Mouse (Mus musculus) heart, embryonic 11.5 days (tissue): Measurements from ENCODE around the gene Col6a1. TPM values are rescaled to one million over a fixed set of nuclear protein-coding genes. Genes with fewer than 3 reads are reported as not detected.
A peak's percentile ranks its signal among the peaks of the same experiment; 100 is the strongest.

Source experiments
- ATAC-seq: fragments of 200-750 bp; cut with Nextera tagmentation; replicated peaks from 2 replicates; pipeline ENCODE4 v1.8.0; 2017; ENCODE audit warnings: moderate library complexity; ENCODE audit not compliant: insufficient number of reproducible peaks, low FRiP score, low TSS enrichment
- H3K27ac ChIP-seq: fragments of 300-500 bp; sonication (generic); 2 replicates; pipeline ENCODE4 v1.5.1; 2014; ENCODE audit warnings: mild to moderate bottlenecking, low read depth, low read length
- H3K27me3 ChIP-seq: fragments of 300-500 bp; sonication (generic); 2 replicates; pipeline ENCODE4 v1.6.1; 2014; ENCODE audit warnings: mild to moderate bottlenecking, low read length, mixed read lengths; ENCODE audit not compliant: control insufficient read depth, insufficient read depth
- H3K36me3 ChIP-seq: fragments of 300-500 bp; sonication (generic); 2 replicates; pipeline ENCODE4 v1.6.1; 2014; ENCODE audit warnings: mild to moderate bottlenecking, low read length, moderate library complexity, mixed read lengths; ENCODE audit not compliant: control insufficient read depth, insufficient read depth
- H3K4me1 ChIP-seq: fragments of 300-500 bp; sonication (generic); 2 replicates; pipeline ENCODE4 v1.6.1; 2014; ENCODE audit warnings: low read length; ENCODE audit not compliant: control insufficient read depth, insufficient read depth
- H3K4me2 ChIP-seq: fragments of 300-500 bp; sonication (generic); 2 replicates; pipeline ENCODE4 v1.6.1; 2014; ENCODE audit warnings: mild to moderate bottlenecking, moderate library complexity
- H3K4me3 ChIP-seq: fragments of 300-500 bp; sonication (generic); 2 replicates; pipeline ENCODE4 v1.5.1; 2014; ENCODE audit warnings: low read depth, low read length
- H3K9ac ChIP-seq: fragments of 300-500 bp; sonication (generic); 2 replicates; pipeline ENCODE4 v1.6.1; 2014; ENCODE audit warnings: mild to moderate bottlenecking, low read depth, low read length, moderate library complexity
- H3K9me3 ChIP-seq: fragments of 300-500 bp; sonication (generic); replicated peaks from 2 replicates; pipeline ENCODE4 v1.6.1; 2016; ENCODE audit warnings: low read length; ENCODE audit not compliant: control insufficient read depth
- WGBS: fragments of 180-500 bp; shearing (Covaris S2); extraction: QIAGEN DNeasy Blood & Tissue Kit; methylation state at CpG from one replicate; pipeline ENCODE4 v1.1.7; 2014; ENCODE audit not compliant: insufficient replicate concordance; 5-methylcytosine and 5-hydroxymethylcytosine counted together
- polyA plus RNA-seq: library from polyadenylated mRNA; unstranded; fragments of >200 nt; fragmentation: Nextera tagmentation; extraction: Ambion mirVana; gene quantifications from 2 replicates; pipeline ENCODE4 v1.2.1, GENCODE M21; 2014

Col6a1 gene
- polyA plus RNA-seq, 1 experiment from 2014 or later = 16.3 TPM

- Histone ChIP-seq H3K27ac (0 out of 2 replicates have a peak overlapping the region, but pooled peaks have one; percentile 83), H3K4me2 (no peak overlapping the region), H3K27me3 (no peaks in the 10 kb centered on the region), H3K4me3 (no peak overlapping the region), H3K4me1 (peaks cover 23% of the 10 kb centered on the region), H3K36me3 (no peaks in the 10 kb centered on the region), H3K9ac (no peak overlapping the region), H3K9me3 (no peaks in the 10 kb centered on the region)
- WGBS = 64% methylated on average over 20 of the region's 20 CpGs
- ATAC-seq = no peak
Measured at GRCm38 (mm10) chr10:76731621-76732239, 5.8 kb upstream of the Col6a1 start.

DNA sequence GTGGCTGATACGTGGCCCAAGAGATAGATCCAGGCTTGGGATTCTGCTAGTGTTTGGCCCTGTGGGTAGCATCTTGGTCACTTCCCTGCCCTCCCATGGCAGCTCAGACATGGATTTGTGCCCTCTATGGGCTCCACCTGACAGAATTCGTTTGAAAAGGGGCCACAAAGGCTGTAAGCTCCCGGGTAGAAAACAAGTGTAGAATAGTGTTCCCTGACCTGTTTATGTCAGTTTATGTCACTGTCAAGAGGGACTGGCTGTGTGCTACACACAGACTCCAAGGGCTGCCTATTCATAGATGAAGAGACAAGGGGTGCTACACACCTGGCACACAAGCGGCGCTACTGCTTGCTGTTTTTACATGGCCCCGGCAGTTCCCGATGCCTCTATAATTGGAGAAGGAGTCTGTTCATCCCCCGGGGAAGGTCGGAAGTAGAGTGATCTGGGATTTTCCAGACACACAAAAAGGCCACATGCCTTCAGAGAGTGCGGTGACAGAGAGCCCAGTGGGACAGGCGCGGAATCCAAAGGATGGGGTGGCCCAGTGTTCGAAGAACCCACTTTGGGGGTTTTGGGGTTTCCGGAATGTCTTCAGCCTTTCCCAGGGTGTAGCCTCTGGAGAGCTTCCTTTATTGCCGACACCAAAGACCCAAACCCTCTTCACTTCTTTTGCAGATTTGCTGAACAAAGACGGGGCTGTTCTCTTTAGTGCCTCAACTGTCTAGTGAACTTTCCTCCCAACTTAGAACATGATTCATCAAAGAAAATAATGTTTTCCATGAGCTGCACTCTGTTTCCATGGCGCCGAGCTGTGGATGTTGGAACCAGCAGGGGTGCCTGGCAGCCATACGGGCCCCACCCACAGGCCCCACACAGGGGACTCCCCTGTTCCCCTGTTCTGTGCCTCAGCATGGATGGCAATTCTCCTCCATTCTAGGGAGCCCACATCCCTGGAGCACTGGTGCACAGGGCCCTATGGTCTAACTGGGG is 4.0 kb upstream of the Col6a1 start:
- Histone ChIP-seq H3K4me2 (no peak overlapping the region), H3K36me3 (no peaks in the 10 kb centered on the region), H3K4me3 (no peak overlapping the region), H3K27ac (no peak overlapping the region), H3K4me1 (peaks cover 27% of the 10 kb centered on the region), H3K27me3 (no peaks in the 10 kb centered on the region), H3K9me3 (no peaks in the 10 kb centered on the region), H3K9ac (no peak overlapping the region)
- ATAC-seq = no peak
- WGBS = 76% methylated on average over 19 of the region's 19 CpGs

- H3K4me1 ChIP-seq = peaks cover 23% of the 10 kb centered on the region
- ATAC-seq = no peak
- H3K4me3 ChIP-seq = no peak overlapping the region
- H3K9me3 ChIP-seq = no peaks in the 10 kb centered on the region
- no peaks in the 10 kb centered on the region for H3K27me3 ChIP-seq
- no peaks in the 10 kb centered on the region for H3K36me3 ChIP-seq
- H3K27ac ChIP-seq = no peak overlapping the region
- H3K4me2 ChIP-seq = peak overlapping the region; percentile 17
- WGBS = 19% methylated on average over 11 of the region's 11 CpGs
- peak overlapping the region; percentile 16; the same call in 1 of the 2 replicates for H3K9ac ChIP-seq
Measured at GRCm38 (mm10) chr10:76728369-76728768, 2.4 kb upstream of the Col6a1 start.

- Histone ChIP-seq H3K9me3 (no peaks in the 10 kb centered on the region), H3K9ac (no peak overlapping the region), H3K27me3 (no peaks in the 10 kb centered on the region), H3K27ac (no peak overlapping the region), H3K4me3 (no peak overlapping the region), H3K4me1 (peaks cover 13% of the 10 kb centered on the region; the same call in 1 of the 2 replicates), H3K4me2 (no peak overlapping the region), H3K36me3 (no peaks in the 10 kb centered on the region)
- no peak for ATAC-seq
- WGBS = 81% methylated on average over 7 of the region's 7 CpGs
Measured at GRCm38 (mm10) chr10:76727301-76727700, 1.3 kb upstream of the Col6a1 start.

DNA sequence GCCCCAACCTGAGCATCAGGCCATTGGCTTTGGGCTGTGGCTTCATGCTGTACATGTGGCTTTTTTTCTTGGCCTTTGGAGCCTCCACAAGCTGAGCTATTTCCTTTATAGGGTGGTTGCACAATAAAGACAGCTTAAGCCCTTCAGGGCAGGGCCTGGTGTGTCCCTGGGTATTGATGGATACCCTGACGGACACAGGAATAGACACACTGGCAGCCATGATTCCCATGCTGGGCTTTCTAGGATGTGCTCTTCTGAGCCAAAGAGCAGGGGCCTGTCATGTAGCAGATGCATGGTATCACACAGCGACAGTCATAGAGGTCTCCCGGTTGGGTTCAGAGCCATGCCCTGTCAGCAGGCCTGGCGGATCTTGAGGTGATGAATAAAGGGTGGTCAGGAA is 898 bp upstream of the Col6a1 start:
- H3K4me3 ChIP-seq = no peak overlapping the region
- WGBS = 87% methylated on average over 4 of the region's 4 CpGs
- no peaks in the 10 kb centered on the region for H3K27me3 ChIP-seq
- no peak for ATAC-seq
- no peak overlapping the region for H3K27ac ChIP-seq
- no peaks in the 10 kb centered on the region for H3K9me3 ChIP-seq
- no peaks in the 10 kb centered on the region for H3K36me3 ChIP-seq
- peaks cover 13% of the 10 kb centered on the region; the same call in 1 of the 2 replicates for H3K4me1 ChIP-seq
- H3K9ac ChIP-seq = no peak overlapping the region
- no peak overlapping the region for H3K4me2 ChIP-seq

DNA sequence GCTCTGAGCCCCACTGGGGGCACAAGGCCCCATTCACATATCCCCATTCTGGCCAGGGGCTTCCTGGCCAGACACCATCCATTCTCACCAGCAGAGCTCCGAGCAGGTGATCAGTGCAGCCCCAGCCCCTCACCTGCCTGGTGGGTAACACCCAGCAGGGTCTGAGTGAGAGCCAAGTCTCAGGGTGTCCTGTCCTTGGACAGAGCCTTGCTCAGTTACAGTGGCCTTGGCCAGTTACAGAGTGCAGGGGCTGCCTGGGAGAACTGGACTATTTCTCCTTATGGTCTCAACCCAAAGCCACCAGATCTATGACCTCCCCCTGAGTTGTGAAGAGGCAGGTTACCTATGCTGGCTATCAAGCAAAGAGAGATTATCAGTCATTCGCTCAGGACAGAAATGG is 871 bp downstream of the Col6a1 start:
- H3K27ac ChIP-seq = no peak overlapping the region
- H3K27me3 ChIP-seq = no peaks in the 10 kb centered on the region
- H3K4me2 ChIP-seq = peak overlapping the region; percentile 55
- 70% methylated on average over 2 of the region's 2 CpGs for WGBS
- H3K9ac ChIP-seq = no peak overlapping the region
- H3K4me3 ChIP-seq = 0 out of 2 replicates have a peak overlapping the region, but pooled peaks have one; percentile 4
- H3K36me3 ChIP-seq = no peaks in the 10 kb centered on the region
- ATAC-seq = no peak
- no peaks in the 10 kb centered on the region for H3K9me3 ChIP-seq
- peaks cover 10% of the 10 kb centered on the region; the same call in 1 of the 2 replicates for H3K4me1 ChIP-seq

DNA sequence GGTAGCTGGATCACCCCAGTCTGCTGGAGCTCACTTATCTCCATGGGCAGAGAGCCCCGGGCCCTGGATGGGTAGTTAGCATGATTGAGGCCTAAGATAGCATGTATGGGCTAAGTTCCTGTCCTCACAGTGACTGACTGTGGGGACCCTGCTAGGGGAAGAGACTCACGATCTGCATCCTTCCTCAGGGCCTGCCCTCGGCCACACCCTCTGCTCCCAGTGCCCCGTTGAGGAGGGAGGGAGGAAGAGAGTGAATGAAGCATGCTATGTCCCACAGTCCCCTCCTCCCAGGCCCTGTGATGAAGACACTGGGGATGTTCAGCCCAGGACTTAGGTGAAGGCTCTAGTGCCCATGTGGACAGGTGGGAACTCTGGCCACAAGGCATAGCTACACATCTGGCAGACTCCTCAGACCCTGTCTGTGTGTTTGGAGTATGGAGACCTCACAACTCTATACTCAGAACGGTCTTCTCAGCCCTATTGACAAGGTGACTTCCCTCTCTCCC is 1.7 kb downstream of the Col6a1 start:
- Histone ChIP-seq H3K9ac (no peak overlapping the region), H3K4me1 (peaks cover 10% of the 10 kb centered on the region; the same call in 1 of the 2 replicates), H3K4me2 (0 out of 2 replicates have a peak overlapping the region, but pooled peaks have one; percentile 55), H3K4me3 (no peak overlapping the region), H3K27me3 (no peaks in the 10 kb centered on the region), H3K9me3 (no peaks in the 10 kb centered on the region), H3K36me3 (no peaks in the 10 kb centered on the region), H3K27ac (no peak overlapping the region)
- no peak for ATAC-seq
- WGBS = 47% methylated on average over 5 of the region's 5 CpGs

- Histone ChIP-seq H3K27ac (no peak overlapping the region), H3K36me3 (no peaks in the 10 kb centered on the region), H3K4me1 (peaks cover 9% of the 10 kb centered on the region; the same call in 1 of the 2 replicates), H3K9ac (no peak overlapping the region), H3K4me2 (no peak overlapping the region), H3K9me3 (no peaks in the 10 kb centered on the region), H3K4me3 (no peak overlapping the region), H3K27me3 (no peaks in the 10 kb centered on the region)
- 80% methylated on average over 18 of the region's 18 CpGs for WGBS
- ATAC-seq = no peak
Measured at GRCm38 (mm10) chr10:76722751-76723450, 3.1 kb downstream of the Col6a1 start.
